Mouse (Mus musculus): Measurements from ENCODE around the gene Chrna5.
"Not testable (repeated sequence)": the region's sequence is repeated elsewhere in the genome, so short reads cannot be mapped to it uniquely, and the experiment has no call there.

DNA sequence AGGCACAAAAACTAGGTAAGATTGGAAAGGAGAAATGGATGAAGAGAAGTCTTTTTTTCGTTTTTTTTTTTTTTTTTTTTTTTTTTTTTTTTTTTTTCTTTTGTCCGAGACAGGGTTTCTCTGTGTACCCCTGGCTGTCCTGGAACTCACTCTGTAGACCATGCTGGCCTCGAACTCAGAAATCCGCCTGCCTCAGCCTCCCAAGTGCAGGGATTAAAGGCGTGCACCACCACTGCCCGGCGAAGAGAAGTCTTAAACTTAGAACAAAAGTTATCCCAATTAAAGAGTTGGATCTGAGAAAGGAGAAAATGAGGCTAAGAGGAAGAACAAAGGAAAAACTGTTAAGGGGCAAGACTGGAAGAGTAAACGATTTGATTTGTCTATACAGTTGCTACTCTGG, 30.5 kb upstream of the Chrna5 start:
- TF ChIP-seq POLR2A (IDR thresholded peaks at IDR 0.05; ENCODE audit: insufficient read length, low read depth); MYOG (IDR thresholded peaks at IDR 0.05; ENCODE audit: control insufficient read depth in 1 of 3, insufficient read depth in 1 of 3, insufficient read length in 2 of 3, low read depth in 2 of 3); TCF12 (IDR thresholded peaks at IDR 0.05; ENCODE audit: insufficient read depth, poor library complexity, severe bottlenecking); E2F4 (IDR thresholded peaks at IDR 0.05; ENCODE audit: insufficient read depth); POLR2AphosphoS2 (IDR thresholded peaks at IDR 0.05; ENCODE audit: insufficient read length, low read depth); USF1 (IDR thresholded peaks at IDR 0.05; ENCODE audit: low read depth); TCF3 (IDR thresholded peaks at IDR 0.05; ENCODE audit: insufficient read length, low read depth); MAX (IDR thresholded peaks at IDR 0.05; ENCODE audit: low read depth); MYOD1 (IDR thresholded peaks at IDR 0.05; ENCODE audit: control insufficient read depth in 1 of 3, insufficient read length in 2 of 3, low read depth in 2 of 3); REST (IDR thresholded peaks at IDR 0.05; ENCODE audit: insufficient read depth, insufficient read length): not testable (repeated sequence)
